Mouse (Mus musculus) adrenal gland, adult (tissue): Measurements from ENCODE around the gene 2310011J03Rik.
"Not testable (repeated sequence)": the region's sequence is repeated elsewhere in the genome, so short reads cannot be mapped to it uniquely, and the experiment has no call there.

ENCODE experiments used
- DNase-seq, 2 experiments: peaks; one replicate each; pipeline ENCODE4 v3.0.0; 2022 to 2023; ENCODE audit warnings: low spot score in 1 of 2; ENCODE audit not compliant: inconsistent age in 2 of 2

Gene 2310011J03Rik

GRCm38 (mm10) chr10:80320340-80320760 is at the start of gene 2310011J03Rik:
Gene 2310011J03Rik, minus strand, starts transcription at chr10:80320537.
- DNase-seq, result peak; percentile 93 to 97

- peak in 1 of 2 experiments; percentile 33 for DNase-seq
Measured at GRCm38 (mm10) chr10:80368392-80368791, 48.1 kb upstream of the 2310011J03Rik start.

DNA sequence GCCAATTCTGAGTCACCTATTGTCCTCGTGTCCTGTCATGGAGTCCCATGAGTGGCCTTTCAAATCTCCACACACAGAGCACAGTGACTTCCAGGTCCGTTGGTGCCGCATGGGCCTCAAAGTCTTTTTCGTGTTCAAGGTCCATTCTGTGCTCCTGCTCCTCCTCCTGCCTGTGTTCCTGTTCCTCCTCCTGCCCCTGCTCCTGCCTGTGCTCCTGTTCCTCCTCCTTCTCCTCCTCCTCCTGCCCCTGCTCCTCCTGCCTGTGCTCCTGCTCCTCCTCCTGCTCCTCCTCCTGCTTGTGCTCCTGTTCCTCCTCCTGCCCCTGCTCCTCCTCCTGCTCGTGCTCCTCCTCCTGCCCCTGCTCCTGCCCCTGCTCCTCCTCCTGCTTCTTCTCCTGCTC is 47.6 kb upstream of the 2310011J03Rik start:
- DNase-seq, result no peak

DNA sequence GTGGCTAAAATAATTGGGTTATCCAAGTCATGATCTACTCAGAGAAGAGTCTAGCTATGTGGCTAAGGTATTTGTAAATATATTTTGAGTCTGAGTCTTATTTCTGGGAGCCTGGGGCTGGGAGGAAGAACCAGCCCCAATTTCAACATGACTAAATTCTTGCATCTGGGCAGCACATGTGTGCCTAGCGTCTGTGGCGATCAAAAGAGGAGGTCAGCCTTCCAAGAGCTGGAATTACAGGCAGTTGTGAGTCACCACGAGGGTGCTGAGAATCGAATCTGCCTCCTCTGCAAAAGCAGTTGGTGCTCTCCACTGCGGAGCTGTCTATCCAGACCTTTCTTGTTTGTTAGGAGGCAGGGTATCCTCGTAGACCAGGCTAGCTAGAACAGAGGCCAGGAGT is 45.4 kb upstream of the 2310011J03Rik start:
- no peak for DNase-seq

DNA sequence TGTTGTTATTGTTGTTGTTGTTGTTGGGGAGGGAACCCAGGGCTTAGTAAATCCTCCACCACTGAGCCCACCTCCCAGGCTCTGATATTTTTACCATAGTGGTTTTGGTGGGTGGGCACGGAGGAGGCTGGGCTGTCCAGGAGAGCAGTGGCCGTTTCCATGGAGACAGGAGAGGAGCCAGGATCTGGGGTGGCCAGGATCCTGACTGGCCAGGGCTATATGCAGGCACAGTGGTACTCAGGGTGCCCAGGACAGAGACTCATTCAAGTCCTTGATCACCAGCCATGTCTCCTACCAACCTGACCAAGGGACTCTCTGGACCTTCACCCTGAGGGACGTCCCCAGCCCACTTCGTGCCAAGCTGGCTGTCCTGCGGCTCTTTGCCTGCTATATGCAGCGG is 43.4 kb upstream of the 2310011J03Rik start:
- DNase-seq, result no peak

- DNase-seq, result peak in 1 of 2 experiments; percentile 58
Measured at GRCm38 (mm10) chr10:80357994-80358639, 37.8 kb upstream of the 2310011J03Rik start.

DNA sequence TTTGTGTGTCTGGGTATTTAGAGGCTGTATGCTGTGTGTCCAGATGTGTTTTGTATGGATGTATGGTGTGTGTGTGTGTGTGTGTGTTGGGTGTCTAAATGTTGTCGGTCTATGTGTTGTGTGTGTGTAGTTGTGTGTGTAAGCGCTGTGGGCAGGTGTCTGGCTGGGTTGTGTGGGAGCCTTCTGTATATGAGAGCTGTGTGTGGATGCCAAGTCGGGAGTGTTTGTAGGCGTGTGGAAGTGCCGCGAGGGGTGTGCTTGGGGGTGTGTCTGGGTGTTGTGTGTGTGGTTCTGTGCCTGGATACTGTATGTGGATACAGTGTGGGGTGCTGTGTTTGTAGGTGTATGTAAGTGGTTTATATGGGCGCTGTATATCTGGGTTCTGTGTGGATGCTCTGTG is 37.0 kb upstream of the 2310011J03Rik start:
- no peak for DNase-seq

DNA sequence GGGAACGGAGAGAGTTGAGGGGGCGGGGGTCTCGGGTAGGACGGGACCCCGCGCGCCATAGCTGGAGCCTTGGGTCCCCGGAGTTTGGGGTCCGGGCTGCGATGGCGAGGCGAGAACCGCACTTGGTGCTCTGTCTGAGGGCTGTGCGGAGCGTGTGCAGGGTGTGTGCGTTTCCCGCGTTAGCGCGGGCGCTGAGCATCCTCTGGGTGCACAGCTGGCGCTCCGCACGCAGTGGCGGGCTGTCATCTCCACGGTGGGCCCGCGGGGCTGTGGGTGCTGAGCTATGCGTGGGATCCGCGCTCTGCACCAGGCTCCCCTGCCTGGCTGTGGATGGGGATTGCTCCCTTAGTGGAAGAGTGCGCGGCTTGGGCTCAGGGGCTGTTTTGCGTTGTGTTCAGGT is 36.4 kb upstream of the 2310011J03Rik start:
- no peak for DNase-seq

GRCm38 (mm10) chr10:80356001-80356682 is 35.8 kb upstream of the 2310011J03Rik start, which contains the start of gene Plk5:
Gene Plk5, plus strand, starts transcription at chr10:80356459.
- DNase-seq, result no peak

DNA sequence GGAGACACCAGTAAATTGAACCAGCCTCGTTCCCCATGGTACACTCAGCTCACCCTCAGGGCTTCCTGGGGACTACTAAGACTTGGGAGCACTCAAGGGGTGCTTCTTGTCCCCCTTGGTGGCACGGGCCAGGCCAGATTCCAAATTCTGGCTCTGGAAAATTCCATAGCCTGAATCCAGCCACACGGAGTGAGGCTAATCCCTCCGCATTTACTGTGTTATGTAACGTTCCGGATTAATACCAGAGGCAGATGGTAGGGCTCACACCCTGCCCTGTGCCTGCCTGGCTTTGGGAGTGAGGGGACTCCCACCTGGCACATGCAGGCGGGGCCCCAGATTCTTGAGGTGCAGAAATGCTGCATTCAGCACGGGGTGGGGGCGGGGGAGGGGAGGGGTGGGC is 35.1 kb upstream of the 2310011J03Rik start:
- no peak for DNase-seq

DNA sequence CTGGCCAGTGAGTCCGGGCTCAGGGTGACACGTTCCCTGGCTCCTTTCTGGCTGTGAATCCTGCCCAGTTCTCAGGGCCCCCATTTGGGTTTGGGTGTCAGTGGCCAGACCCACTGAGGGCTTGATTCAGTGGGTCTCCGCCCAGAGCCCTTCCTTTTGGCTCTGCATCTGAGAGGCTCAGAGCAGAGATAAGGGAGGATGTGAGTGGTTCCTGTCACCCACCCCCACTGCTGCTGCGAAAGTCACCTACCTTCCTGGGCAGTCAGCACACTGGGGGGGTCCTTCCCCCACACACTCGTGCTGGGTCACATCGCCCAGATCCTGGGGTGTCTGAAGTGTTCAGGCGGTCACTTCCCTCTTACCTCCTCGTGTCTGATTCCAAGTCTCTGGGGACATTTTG is 32.4 kb upstream of the 2310011J03Rik start:
- DNase-seq, result no peak

- DNase-seq, result no peak
Measured at GRCm38 (mm10) chr10:80351896-80352295, 31.6 kb upstream of the 2310011J03Rik start.

DNA sequence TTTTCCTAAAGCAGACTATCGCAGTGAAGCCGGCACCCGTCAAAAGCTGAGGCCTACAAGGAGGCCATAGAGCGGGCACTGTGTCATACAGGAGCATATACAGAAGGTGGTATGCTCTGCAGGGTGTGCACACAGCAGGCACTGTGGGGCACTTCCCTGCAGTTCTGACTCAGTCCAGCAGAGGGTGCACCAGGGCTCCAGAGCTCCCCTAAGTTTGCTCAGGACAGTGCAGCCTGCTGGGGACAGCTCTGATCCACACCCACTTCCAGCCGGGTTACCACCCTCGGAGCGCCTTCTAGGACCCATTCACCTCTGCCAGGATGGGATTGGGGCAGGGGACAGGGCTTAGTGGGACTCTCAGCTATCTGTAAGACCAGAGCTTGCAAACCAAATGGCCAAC is 30.0 kb upstream of the 2310011J03Rik start:
- peak; percentile 83 to 96 for DNase-seq

GRCm38 (mm10) chr10:80348981-80349380 is 28.6 kb upstream of the 2310011J03Rik start:
- no peak for DNase-seq

GRCm38 (mm10) chr10:80348244-80348781 is 28.0 kb upstream of the 2310011J03Rik start, which contains the start of gene Adamtsl5:
Gene Adamtsl5, minus strand, starts transcription at chr10:80348412.
- peak; percentile 62 to 75 for DNase-seq

DNA sequence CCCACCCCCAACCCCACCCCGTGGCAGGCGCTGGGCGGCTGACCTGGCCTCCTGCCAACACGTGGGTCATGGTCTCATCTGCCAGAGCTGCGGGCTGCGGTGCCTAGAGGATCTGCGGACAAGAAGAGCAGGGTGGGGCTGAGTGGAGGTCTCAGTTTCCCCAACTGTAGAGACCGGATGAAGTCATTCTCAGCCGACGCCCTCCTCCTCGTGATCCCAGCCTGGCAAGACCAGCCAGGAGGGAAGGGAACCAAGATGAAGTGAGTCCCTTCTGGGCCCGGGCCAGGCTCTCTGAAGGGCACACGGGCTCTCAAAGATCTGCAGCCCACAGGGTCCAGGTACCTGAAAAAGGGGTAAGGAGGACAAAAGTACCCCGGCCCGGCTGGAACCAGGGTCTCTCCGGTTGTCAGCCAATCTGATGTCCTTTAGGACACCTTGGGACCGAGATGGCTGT is 27.2 kb upstream of the 2310011J03Rik start:
- DNase-seq, result peak in 1 of 2 experiments; percentile 51

DNA sequence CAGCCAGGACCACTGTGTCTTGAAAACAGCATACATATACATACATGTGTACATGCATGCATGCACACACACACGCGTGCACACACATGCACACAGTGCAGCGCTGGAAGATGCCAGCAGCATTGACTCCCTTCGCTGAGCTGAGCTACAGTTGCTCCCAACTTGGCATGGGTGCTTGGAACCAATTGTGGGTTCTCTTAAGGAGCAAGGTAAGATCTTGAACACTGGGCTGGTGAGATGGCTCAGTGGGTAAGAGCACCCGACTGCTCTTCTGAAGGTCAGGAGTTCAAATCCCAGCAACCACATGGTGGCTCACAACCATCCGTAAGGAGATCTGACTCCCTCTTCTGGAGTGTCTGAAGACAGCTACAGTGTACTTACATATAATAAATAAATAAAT is 25.6 kb upstream of the 2310011J03Rik start:
- not testable (repeated sequence) for DNase-seq

DNA sequence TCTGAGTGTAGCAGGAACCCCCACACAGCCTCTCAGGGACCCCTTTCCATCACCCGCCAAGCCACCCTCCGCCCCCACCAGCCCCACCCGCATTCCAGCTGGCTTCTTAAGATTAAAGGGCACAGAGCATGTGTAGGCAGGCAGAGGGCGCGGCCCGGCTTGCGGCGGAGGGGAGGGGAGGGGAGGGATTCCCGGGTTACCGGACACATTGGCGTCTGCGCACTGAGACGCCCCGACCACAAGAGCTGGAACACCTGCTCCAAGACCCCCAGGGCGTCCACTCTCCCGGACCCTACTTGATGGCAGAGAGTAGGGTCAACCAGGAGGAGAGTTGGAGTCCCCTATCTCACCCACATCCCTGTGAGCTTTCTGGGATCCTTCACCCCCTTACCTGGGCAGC is 24.8 kb upstream of the 2310011J03Rik start:
- DNase-seq, result no peak

DNA sequence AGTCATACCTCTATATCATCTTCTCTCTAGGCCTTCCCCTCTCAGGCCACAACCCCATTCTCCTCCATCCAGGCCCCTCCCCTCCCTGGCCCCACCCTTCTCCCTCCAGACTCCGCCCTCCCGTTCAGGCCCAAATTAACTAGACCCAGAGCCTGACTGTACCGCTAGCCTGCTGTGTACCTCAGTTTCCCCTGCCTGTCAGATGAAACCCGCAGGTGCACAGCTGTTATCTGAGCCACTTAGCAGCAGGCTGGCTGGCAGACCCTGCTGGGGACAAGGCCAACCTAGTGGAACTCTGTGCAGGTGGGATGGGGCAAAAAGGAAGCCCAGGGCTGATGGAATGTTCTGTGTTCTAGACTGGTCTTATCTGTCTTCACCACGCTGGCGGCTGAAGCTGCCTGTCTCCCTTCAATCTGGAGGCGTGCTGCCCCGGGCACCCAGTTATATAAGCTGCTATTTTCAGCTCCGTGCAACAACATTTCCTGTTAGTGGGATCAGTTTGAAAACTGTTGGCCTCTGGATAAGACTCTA is 23.9 kb upstream of the 2310011J03Rik start:
- DNase-seq, result peak; percentile 37 to 50

DNA sequence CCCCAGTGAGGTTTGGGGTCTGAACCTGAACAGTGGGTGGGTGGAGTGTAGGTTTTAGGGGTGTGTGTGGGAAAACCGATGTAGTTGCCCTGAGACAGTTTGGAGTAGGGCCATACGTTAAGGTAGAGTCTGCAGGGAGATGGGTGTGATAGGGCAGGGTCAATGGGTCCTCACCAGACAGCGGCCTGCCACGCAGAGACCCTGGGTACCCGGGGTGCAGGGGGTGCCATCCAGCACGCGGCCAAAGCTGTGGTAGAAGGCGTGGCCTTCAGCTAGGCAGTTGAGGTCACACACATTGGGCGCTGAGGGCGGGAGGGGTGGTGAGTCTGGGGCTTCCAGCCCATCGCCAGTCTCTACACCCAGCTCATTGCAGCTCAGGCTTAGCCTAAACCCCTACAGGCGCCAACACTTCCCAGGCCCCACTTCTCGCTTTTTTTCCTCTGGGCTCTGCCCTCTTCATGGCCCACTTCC is 23.1 kb upstream of the 2310011J03Rik start:
- DNase-seq, result peak in 1 of 2 experiments; percentile 24

GRCm38 (mm10) chr10:80342749-80343424 is 22.6 kb upstream of the 2310011J03Rik start:
- peak; percentile 74 to 83 for DNase-seq
